Mouse (Mus musculus) left cerebral cortex, adult 18-20 months (tissue): ENCODE measurements at regions not wholly inside any gene's neighbourhood (a gene's known extent, or its start where the extent isn't known, plus 50 kb on each side); places are given as distances from the start of the nearest gene placed in this dataset.

ENCODE experiments used
- DNase-seq, 2 experiments: peaks; one replicate each; pipeline ENCODE4 v3.0.0; 2021 to 2022; ENCODE audit warnings: low spot score in 2 of 2, mixed read lengths in 1 of 2

DNA sequence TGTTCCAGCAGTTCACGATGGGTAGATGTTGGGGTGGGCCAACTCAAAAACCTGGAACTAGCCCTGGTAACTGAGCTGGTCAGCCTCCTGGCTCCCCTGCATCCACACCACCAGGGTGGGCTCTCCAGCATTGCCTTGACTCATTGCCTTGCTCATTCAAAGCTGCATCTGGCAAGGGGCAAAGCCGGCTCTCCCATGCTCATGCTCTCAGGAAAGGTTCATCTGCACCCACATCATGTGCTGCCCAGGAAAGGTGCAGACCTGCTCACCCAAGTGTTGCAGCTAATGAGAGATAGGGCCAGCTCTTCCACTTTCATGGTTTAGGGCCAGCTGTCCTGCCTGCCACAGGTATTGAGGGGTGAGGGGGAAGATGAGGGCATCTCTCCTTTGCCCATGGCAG, 437.9 kb downstream of the Glrx3 start:
- DNase-seq: no peak

DNA sequence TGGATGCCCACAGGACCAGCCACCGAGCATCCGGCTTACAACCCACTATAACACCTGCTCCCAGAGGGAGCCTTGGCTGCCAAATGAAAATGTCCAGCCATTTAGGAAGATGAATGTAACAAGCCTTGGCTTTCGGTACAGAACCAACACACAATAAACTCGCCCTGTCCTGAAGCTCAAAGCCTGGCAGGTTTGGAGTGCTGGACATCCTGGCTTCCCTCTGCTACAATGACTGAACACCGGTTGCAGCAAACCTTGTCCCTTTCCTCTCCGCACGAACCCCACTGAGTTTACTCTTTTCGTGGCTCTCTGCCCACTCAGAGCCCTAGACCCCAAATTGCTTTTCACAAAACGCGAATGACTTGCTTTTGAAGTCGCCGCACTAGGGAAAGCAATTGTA, 441.9 kb downstream of the Glrx3 start:
- DNase-seq: no peak

GRCm38 (mm10) chr7:137882876-137883275, 445.5 kb downstream of the Glrx3 start:
- no peak for DNase-seq

DNA sequence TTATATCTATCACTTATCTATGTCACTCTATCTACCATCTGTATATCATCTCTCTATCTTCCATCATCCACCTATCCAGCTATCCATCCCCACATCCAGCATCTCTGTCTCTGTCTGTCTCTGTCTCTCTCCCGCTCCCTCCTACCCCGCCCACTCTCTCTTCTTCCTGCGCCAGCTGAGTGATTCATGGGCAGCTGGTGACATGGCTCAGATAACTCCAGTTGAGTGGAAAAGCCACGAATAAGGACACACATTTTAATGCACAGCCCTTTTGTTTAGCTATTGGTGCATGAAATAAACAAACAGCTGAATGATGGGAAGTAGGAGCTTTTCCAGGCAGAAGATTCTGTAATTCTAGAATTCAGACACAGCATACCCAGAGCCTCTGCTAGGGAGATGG, 446.3 kb downstream of the Glrx3 start:
- peak in 1 of 2 experiments; percentile 7 for DNase-seq

DNA sequence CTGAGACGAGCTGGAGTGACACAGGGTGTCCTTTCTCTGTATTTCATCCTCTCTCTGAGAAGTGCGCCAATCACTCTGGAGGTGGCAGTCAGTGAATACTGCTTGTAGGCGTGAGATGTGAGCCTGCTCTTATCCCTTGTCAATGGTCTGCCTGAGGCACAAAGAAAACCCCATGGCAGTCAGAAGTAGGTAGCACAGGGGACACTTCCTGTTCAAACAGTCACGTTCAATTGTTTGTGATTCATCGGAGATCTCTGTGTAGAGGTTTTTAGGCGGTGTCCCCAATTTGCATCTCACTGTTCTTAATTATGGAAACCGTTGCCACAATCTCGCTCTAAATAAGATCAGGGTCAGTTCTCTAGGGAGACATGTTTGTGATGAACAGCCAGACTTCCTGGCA, 447.7 kb downstream of the Glrx3 start:
- DNase-seq: no peak

- no peak for DNase-seq
These were observed 451.3 kb downstream of the Glrx3 start for GRCm38 (mm10) chr7:137888731-137889130.

DNA sequence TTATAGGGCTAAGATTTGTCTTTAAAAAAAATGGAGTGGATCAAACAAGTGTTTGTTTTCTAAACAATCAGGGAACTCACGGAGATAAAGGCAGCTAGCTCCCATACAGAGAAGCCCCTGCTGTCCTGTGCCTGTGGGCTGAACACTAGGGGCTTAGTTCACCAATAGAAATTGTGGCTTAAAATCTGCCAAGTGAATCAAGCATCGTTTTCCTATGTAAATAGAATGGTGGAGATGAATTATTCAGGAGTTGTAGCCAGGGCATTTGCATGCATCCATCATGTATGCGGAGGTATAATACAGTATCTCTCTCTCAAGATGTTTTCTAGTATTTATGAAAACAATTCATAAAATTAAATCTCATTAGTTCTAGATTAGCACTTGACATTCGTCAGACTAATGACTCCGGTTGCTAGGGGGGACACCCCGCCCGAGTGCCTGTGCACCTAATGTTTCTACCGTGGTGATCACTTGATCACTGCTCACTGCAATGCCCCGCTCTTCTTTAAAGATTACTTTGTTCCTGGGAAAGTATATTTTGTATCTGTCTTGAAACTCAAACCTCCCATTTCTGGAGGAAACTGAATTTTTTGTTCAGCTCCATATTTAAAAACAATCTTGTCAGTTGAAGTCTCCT, 469.1 kb downstream of the Glrx3 start:
- no peak for DNase-seq

DNA sequence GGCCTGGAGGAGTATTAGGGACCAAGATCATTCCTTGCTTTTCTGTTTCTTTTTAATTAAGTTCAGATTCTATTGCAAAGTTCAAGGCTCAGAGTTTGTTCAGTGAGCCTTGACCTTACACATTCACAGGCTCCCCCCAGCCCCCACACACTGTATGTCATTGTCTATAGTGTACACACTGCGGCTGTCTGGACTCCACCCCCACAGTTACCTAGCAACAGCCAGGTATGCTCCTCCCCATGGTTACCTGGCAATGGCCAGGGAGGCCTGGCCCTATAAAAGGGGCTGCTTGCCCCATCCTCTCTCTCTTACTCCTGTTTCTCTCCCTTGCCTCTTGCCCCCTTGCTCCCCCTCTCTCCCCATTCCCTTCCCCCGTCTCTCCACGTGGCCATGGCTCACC, 472.0 kb downstream of the Glrx3 start:
- DNase-seq: no peak

GRCm38 (mm10) chr7:137913551-137914105, 476.2 kb downstream of the Glrx3 start:
- DNase-seq: no peak

DNA sequence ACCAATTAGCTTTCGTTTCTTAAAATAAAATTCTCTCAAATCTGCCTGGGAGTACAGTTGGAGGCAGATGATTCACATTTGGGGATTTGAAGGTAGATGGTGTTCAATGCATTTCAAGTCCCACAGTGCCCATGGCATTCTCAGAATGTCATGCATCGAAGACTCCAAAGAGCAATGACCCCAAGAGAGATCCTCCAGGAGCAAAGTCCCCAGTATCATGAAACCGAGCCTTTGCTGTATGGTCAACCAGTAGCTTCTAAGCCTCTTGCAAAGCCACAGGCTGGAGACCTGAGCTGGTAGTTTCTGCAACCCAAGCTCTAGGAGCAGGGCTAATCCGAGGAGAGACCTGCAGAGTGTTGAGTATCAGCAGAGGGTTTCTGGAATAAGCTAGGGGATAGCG, 477.1 kb downstream of the Glrx3 start:
- no peak for DNase-seq

DNA sequence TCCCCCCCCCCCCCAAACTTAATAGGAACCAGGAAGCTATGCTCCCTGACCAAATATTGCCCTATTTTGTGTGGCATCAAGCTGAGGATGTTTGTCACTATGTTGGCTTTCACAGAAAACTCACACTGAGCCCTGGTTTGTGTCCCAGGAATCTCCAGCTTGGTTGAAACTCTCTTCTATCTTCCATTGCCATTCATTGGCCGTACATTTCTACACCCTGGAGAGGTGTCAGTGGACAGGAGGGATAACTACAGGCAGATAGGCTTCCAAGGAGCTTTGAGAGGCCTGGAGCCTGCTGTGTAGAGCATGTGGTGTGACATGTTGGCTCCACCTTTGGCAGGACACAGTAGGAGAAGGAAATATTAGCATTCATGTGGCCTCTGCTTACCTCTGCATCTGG, 478.9 kb downstream of the Glrx3 start:
- no peak for DNase-seq

DNA sequence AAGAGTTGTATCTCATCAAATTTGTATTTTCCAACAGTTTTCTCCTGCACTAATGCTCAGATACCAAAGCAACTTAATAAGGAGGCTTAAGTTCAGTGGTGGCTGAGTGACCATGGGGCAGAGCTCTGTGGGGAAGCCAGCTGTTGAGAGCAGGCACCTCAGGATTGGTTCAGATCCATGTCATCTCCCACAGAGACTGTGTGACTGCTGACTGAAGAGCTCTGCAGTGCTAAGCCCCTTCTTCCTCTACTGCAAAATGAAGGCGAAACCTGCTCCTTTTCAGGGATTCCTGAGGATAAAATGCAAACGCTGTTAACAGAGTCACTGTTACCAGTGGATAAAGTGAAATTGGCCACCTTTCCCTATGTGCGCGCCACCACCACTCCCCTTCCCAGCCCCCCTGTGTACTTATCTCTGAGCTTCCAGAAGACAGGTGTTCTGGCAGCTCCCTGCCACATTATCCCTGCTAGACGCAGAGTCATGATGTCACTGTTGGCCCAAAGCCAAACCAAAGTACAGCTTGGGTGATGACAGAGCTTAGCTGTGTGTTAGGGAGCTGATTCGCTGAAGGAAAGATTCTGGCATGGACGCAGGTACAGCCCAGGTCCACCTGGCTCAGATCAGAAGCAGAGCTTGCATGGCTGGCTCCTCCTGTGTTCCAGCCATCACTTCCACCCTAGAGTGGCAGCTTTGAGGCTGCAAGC, 472.9 kb downstream of the Tcerg1l start:
- peak; percentile 25 to 46 for DNase-seq

DNA sequence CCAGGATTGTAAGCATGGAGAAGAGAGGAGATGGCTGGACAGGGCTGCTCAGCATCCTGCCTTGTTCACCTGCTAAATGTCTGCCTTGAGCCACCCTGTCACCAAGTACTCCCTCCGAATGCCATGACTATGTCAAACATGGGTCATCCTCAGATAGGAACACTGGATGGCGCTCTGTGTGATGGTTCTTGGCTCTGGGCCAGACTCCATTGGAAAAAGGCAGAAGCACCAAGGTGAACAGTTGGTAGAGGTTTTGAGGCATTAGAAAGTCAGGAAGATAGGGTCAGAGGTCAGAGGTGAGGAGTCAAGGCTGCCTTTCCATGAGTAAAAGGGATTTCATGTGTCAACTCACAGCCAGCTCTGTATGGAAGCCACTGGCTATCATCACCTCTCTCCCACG, 471.9 kb downstream of the Tcerg1l start:
- DNase-seq: no peak

DNA sequence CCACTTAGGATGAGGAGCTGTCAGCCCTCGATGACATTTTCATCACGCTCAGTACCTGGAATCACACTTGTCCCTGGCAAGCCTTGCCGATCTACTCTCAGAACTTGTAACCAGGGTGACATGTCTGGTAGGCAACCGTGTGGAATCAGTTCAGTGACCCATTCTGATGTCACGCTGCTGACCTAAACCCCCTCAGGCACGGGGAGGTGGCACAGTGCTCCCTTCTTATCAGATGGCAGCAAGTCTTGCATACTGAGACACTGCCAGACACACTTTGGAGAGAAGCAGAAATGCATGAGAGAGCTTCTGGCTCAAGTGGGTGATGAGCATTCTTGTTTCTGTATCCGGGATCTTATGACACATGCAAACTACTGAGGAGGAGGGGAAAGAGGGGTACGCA, 470.2 kb downstream of the Tcerg1l start:
- no peak for DNase-seq

DNA sequence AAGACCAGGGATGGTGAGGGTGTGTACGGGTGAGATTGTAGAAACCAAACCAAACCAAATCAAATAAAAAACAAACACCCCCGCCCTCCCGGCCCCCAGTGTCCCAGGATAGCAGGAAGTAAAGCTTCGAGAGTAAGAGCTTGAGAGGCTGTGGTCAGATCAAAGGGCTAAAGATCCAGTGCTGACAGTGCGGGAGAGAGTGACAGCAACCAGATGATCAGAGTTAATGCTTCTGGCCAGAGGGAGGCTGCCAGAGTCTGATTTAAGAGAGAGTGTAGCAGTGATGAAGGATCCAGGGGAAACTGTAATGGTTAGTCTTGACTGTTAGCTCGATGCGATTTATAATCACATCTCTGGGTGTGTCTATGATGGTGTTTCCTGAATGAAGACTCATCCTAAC, 467.3 kb downstream of the Tcerg1l start:
- DNase-seq: no peak

DNA sequence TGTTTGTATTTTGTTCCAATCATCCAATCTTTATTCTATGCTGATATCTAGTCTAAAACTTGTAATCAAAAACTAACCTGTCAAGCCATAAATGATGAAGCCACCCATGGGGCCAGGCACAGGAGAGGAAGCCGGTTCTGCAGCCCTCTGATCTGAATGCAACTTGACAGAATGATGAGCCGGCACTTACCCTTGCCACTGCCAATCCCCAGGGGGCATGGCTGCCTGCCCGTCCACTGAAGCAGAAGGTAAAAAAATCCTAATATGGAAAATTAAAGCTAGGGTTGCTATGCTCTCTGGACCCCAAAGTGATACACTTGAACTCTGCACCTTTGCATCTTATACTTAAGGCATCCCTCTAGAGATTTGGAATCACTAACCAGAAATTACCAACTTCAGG, 461.6 kb downstream of the Tcerg1l start:
- DNase-seq: no peak

GRCm38 (mm10) chr7:137939116-137939515, 458.4 kb downstream of the Tcerg1l start:
- no peak for DNase-seq

- no peak for DNase-seq
These were observed 457.4 kb downstream of the Tcerg1l start for GRCm38 (mm10) chr7:137940084-137940483.

- no peak for DNase-seq
These were observed 452.5 kb downstream of the Tcerg1l start for GRCm38 (mm10) chr7:137944991-137945390.

DNA sequence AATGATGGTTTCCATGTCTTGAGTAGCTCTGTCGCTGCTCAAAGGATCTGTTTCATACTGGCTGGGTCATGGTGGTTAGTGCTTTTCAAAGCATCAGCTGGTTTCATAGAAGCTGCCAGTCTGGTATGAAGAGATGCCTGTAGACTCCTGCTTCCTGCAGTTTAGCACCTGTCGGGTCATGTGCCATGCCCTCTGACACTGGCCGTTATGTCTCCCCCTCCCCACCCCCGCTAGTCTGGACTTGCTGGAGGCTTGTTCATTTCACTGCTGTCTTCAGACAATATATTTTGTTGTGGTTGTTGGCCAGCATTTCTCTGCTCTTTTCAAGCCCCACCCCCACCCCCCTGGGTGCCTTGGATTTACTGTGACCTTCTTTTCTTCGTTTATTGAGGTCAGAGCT, 450.1 kb downstream of the Tcerg1l start:
- no peak for DNase-seq

DNA sequence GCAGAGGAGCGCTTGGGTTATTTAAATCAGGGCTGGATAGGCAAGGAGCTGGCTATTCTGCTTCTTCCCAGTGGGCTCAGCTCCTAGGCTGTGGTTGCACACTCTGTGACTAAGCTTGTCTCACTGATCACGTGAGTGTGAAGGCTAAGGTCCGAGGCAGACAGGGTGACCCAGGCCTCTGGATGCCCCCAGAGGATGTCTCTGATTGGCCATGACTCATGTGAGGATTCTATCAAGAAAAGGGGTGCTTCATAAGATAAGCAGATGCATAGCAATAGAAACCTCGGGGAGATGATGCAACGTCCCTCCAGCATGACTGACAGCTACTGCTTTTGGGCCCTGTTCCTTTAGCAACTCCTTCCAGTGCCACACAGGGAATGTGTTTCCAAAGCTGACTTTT, 440.2 kb downstream of the Tcerg1l start:
- no peak for DNase-seq

- DNase-seq: no peak
These were observed 439.7 kb downstream of the Tcerg1l start for GRCm38 (mm10) chr7:137957848-137958247.
